Mouse (Mus musculus) spleen, adult 2 months (tissue): ENCODE results near the gene Cdh5.

Experiments used
- CTCF ChIP-seq: fragments of 200-500 bp; IDR thresholded peaks from 2 replicates; pipeline ENCODE4 v1.5.1; 2011; ENCODE audit warnings: mild to moderate bottlenecking, inconsistent platforms; ENCODE audit not compliant: insufficient read depth, insufficient read length, insufficient replicate concordance; ENCODE audit errors: extremely low read depth
- POLR2A ChIP-seq: fragments of 200-500 bp; IDR thresholded peaks from 2 replicates; pipeline ENCODE4 v1.6.1; 2011; ENCODE audit warnings: low read depth, low read length, inconsistent platforms

- TF ChIP-seq POLR2A (no peak), CTCF (no peak)
Observed at GRCm38 (mm10) chr8:104177054-104177453, 75.6 kb downstream of the Cdh5 start.
